Mouse (Mus musculus) left cerebral cortex, adult 8-10 months (tissue): ENCODE results near the gene Supt3. TPM values are rescaled to one million over a fixed set of nuclear protein-coding genes. Genes with fewer than 3 reads are reported as not detected.

Source experiments
- DNase-seq, 2 experiments: peaks; one replicate each; pipeline ENCODE4 v3.0.0; 2022; ENCODE audit warnings: low spot score in 2 of 2
- total RNA-seq, 4 experiments: library from RNA; stranded (reverse); gene quantifications; 2 replicates each; pipeline ENCODE4 v1.2.4; 2022

The Supt3 gene
- total RNA-seq, 4 experiments from 2014 or later, result 14.4 to 18.0 (median 16.6) TPM

DNA sequence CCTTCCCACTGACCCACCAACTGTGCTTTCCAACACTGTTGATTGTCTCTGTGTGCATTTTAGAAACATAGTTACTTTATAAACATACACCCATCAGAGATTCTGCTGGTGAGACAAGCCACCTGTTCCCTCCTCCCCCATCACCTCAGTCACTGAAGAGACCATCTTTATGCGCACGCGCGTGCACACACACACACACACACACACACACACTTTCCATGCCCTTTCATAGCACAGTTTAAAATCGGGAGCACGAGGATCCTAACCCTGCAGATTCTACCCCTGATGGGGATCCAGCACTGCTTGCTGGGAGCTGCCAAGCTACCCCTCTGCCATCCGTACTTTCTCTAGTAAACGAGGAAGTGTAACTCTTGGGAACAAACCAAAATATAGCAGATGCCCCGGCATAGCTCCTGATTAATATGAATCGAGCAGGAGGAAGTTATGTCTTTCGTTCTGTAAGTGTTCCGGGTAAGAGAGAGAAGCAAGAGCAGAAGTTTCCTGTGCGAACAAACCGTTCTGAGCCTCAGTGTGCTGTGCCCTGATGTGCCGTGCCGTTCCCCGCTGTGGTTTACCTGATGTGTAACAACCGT lies 342.8 kb downstream of the Supt3 start:
- no peak for DNase-seq

DNA sequence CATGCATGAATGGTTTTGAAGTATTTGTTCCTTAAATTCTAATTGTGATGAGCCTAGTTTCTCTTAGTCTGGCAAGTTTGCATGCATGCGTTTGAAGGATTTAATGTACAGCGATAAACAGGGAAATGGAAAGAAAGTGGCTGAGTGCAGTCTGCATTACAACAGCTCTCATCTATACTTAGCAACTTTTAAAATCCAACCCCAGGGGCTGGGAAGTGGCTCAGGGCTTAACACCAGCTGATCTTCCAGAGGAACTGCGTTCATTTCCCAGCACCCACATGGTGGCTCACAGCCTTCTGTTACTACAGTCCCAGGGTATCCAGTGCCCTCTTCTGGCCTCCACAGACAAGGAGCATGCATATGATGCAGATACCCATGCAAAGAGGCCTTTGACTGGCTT lies 346.9 kb downstream of the Supt3 start:
- no peak for DNase-seq

DNA sequence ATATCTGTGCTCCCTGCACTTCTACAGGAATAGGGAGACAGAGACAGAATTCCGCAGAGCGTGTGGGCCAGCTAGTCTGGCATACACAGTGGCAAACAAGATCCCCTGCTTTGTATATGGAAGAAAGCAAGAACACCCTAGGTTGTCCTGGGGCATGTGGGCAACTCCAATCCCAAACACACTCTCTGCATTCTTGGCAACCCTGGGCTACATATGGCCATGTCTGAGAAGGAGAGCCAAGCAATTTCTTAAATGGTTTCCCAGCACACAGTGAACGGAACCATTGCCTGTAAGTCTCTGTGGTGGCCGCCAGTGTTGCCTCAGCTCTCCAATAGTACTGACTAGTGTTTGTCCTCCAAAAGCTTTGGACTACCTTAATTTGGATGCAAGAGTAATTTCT lies 351.7 kb downstream of the Supt3 start:
- no peak for DNase-seq

DNA sequence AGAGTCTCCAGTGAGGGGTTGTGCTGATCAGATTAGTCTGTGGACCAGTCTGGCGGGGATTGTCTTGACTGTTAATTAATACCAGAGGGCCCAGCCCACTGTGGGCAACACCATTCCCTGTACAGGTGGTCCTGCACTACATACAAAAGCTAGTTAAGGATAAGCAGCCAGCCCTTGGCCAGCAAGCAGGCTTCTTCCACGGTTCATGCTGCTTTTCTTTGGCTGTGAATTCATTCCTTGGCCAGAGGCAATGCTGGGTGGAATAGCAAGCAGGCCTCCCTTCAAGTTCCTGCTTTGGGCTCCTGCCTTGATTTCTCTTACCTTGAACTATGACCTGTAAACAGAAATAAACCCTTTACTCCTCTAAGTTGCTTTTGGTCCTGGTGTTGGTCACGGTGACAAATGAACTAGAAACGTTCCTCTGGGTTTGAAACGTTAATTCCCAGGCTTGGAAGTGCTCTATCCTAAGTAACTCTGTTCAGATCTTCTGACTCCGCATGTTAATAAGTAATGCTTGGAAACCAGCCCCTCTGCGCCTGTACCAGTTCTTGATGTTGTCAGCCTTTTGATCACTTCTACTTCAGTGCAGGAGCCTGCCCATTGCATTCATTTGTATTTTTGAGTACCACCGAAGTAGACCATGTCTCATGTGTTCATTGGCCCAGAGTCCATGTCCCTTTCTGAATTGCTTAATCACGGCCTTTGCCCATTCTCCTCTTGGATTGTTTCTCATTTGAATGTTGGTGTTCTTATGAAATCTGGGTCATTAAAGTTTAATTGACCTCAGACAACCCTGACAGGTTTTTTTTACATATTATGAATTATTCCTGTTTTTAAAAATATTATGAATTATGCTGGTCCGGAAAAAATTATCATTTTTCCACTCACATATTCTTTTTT lies 356.8 kb downstream of the Supt3 start:
- no peak for DNase-seq

DNA sequence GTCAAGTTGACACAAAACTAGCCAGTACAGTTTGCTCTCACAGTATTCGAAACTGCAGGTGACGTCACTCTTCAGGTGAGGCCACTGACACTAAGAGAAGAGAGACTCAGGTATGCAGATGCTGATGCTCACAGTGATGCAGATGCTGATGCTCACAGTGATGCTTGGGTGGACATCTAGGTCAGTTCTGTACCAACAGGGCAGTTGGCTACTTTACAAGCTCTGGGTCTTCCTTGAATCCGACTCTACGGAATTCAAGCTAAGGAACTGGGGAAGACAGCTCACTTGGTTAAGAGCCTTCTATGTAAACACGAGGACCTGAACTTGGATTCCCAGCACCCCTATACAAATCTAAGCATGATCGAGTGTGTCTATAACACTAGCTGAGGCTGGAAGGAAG lies 359.5 kb downstream of the Supt3 start:
- DNase-seq, result no peak

DNA sequence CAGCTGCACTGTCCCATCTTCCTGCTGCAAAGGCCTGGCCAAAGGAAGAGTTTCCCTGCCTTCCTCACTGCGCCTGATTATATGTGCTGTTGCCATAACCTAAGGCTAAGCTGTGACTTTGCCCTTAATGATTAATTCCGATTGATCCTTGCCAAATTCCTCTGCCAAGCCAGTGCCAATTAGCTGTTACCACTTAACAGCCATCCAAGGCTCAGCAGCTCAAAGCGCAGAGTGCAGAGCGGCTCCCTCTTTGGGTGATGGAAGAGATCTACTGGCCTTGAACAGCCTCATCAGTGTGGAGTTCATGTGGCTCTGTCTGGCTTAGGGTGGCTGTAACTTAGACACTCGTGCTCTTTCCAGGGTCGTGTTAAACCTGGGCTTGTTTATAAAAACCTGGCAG lies 366.1 kb downstream of the Supt3 start:
- DNase-seq, result no peak

DNA sequence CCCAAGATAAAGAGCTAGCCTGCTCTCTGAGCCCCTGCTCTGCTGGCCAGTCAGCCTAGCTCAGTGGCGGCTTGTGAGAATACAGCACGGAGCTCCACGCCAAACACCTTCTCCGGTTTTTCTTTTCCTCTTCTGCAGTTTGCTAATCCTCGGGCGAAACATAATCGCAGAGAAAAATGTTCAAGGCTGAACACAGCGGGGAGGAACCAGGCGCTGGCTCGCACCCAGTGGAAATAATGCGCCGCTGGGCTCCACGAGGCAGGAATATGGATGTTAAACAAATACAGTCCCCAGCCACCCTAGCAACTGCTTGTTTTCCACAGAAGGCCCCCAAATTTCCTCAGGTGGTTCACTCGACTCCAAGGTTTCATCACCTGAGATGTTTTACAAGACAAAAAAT lies 367.7 kb downstream of the Supt3 start:
- DNase-seq, result no peak

DNA sequence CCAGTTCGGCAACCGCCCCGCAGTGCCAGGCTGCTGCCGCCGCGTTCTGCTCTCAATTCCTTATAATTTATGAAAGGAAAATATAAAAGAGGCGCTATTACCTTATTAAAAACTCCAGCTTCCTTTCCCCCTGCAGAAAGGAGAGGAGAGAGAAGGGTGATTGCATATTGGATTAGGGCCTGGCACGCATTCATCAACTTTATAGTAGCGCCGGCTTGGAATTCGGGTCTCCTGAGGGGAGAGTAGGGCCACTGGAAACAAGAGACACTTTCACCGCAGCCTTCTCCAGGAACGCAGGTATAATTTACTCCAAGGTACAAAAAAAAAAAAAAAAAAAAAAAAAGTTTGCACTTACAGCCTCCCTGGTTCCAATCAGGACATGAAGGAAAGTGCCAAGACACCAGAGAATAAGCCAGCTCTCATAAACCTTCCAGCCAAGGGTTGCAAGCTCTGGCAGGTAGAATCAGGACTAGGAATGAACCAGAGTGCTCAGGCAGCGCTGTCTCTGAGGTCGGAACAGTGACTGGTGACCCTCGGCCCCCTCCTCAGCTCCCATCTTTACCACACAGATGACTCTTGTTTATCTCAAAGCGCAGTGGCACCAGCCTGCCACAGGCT lies 374.5 kb downstream of the Supt3 start:
- no peak for DNase-seq

DNA sequence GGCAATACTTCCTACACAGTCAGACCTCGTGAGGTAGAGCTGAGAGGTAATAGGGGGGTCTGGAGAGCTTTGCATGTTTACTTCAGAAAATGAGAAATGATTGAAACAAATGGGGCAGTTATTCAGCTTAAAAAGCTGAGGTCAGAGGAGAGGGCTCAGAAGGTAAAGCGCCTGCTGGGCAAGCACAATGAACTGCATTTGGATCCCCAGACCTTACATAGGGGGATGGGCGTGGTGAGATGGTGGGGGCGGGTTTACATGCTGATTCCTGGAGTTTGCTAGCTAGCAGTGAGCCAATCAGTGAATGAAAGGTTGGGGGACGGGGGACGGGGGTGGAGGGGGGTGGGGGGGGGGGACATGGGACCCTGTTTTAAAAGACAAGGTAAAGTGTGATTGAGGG lies 376.8 kb downstream of the Supt3 start:
- DNase-seq, result no peak

DNA sequence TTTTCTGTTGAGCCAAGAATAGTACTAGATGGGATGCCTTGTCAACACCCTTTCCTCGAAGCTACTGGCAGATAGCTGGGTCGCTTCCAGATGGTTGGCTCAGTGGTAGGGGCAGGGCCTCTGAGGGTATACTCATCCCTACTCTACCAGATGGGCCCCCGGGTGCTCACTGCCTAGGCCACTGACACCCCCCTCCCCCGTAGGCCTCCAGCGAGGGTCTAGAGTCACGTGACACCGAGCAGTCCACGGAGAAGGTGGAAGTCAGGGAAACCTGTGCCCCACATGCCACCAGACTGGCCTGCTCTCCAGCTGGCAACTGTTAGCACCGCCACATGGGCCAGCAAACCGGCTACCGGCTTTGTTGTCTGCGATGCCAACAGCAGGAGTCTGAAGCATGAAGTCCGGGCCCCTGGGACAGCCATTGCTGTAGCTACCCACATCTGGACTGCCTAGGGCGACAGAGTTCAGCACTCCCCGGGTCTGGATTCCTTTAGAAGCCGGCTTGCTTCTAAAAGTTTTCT lies 381.3 kb downstream of the Supt3 start:
- no peak for DNase-seq

DNA sequence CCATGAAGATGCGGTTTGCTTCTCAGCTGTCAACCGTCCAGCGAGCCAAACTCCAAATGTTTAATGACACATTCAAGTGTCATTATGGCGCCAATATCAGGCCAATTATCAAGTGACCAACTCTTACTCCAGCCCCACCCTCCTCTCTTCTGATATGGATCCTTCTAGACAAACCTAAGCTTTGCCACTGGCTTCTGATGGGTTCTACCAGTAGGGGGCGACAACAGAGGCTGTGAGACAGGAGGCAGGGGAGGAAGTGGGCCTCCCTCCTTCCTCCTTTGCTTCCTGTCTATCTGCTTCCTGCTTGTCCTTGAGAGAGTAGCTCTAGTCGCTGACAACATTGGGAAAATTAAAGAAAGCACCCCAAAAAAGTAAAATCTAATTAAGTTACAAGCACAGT lies 383.7 kb downstream of the Supt3 start:
- no peak for DNase-seq

DNA sequence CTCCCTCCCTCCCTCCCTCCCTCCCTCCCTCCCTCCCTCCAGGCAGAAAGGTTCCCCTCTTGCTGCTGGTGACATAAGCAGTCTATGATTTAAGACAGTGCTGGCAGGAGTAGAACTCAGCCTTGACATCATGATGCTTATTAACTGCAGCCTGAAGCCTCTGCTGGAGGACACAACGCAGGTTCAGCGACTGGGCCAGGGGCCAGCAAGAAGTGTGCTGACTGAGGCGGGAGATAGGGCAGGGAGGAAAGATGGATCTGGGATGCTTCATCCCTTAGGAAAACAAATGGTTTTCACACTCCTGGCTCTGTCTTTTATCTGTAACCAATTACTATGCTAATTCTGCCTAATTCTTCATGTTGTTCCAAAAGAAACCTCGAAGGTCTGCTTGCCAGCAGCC lies 388.8 kb downstream of the Supt3 start:
- DNase-seq, result no peak

Other genes with a start within 250 kb of the Supt3 start
- 10 to 100 TPM in 1 of 4 experiments, 1 to 10 TPM in 3; 8.9 to 12.6 (median 9.8) TPM for gene Runx2, start 37.6 kb downstream of the Supt3 start, total RNA-seq